Mouse (Mus musculus): ENCODE results near the gene Oscp1. TPM values are rescaled to one million over a fixed set of nuclear protein-coding genes. Genes with fewer than 3 reads are reported as not detected.

Gene Oscp1
- total RNA-seq, 2 experiments from 2014 or later, result 42.1 to 48.0 TPM

DNA sequence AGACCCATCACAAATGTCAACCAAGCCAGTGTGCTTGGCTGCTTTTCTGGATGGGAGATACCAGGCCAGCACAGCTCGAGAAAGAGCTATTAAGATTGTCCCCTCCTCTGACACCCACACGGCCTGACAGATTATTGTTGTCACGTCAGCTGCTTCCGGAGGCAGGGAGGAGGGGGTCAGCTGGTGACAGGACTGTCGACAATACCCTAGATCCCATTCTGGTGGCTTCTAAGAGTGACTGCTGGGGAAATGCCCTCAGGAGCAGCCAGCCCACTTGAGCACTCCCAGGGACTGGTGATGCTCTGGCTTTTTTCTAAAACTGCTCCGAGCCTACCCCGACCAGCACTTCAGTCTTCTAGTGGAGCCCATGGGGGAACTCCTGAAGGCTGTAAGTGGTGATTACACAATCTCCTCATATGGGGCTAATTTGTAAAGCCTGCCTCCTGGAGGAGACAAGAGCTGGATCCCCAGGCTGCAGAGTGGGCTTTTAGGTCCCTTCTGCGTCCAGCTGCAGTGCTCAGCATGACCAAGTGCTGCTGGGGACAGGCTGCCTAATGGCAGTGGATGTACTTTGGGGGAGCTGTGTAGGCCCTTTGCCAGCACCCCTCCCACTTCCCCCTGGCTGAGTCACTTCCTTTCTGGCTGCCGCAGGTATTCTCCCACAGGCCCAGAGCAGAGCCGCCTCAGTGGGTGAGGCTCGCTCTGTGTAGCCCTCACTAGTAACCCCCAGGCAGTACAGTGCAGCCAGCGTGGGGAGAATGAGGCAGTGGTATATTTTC lies 52.2 kb downstream of the Oscp1 start:
- DNase-seq, result peak; percentile 80

DNA sequence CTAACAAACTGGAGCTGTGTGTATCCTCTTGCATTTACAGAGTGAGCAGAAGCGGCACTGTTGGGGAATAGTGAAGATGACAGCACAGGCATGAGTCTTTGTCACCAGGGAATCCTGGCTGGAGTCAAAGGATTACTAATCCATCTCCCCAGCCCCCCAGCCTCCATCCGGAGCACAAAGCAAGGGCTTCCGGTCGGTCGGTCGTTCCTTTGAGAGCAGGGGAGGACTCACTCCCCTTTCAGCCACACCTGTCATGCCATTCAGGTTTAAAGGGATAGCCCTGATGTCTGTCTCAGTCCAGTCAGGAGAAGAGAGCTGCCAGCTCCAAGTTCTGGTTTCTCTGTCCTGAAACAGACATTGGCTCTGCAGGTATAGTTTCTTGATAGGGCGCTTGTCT lies 52.8 kb downstream of the Oscp1 start:
- DNase-seq, result no peak

DNA sequence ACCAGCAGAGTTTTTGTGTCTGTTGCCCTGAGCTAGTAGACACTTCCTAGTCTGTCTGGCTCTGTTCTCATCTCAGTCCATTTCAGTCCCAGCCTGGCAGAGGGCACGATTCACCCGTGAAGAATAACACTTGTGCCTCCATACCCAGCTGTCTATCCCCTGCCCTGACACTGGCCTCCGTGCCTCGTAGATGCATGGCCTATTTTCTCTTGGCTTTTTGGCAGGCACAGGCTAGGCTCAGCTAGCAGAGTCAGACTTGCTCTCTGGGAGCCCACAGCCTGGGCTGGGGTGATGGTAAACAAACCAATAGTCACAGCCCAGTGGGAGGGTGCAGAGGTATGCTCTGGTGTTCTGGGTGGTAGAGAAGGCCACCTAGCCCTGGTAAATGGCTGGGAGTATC lies 54.9 kb downstream of the Oscp1 start:
- DNase-seq, result no peak

DNA sequence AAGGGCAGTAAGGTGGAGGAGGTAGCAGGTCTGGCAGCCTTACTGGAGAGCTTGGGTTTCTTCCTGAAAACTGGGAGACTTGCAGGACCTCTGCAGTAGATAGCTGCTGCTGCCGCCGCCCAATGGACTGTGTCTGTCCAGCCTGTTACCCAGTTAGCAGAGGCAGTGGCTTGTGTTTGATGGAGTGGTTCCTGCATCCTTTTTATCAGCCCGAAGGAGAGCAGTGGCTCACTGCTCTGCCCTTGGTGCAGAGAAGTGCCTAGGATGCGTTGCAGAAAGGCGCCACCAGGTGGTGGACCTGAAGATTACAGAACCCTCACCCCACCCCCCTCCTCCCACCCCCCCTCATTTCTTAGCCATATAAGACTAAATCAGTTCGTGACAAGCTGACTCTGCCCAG lies 55.6 kb downstream of the Oscp1 start:
- DNase-seq, result no peak

DNA sequence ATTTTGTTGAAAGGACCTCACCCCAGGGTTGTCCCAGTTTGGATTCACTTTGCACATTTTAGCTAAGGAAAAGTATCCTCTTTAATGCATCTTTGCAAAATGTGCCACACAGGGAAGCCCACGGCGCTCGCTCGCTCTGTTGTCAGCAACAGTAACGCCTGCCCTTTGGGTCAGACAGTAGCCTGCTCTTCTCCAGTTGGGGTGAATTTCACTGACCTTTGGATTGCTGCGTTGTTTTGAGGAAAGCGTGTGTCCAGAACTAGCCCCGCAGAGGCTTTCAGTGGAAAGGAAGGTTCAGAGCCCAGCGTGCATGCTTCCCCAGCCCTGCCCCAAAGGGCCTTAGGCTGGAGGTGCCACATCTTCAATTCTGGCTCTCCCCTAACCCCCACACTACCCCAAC lies 57.0 kb downstream of the Oscp1 start:
- no peak for DNase-seq

DNA sequence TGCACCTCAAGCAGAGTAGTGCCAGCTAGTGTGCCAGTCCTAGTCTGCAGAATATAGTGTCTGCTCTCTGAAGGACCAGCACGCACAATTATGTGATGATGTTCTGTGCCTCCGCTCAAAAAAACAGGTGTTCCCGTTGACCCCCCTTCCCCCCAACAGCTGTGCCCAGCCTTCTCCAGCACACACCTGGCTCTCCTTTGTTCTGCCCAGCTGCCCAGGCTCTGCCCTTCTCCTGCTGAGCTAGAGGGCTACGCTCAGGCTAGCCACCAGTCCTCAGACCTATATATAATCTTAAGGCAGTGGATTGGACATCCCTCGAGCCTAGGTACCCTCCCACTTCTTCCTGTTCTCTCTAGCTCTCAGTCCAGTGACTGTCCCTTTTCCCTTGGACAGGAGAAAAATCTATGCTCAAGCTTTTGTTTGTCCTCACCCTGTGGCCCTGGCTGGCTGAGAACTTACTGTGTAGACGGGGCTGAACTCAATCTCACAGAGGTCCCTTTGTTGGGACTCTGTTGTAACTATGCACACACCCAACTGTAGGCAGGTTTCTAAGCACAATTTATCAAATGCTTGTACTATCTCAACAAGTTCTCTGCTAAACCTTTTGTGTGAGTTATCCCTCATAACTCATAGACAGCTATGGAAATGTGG lies 57.6 kb downstream of the Oscp1 start:
- DNase-seq, result no peak

DNA sequence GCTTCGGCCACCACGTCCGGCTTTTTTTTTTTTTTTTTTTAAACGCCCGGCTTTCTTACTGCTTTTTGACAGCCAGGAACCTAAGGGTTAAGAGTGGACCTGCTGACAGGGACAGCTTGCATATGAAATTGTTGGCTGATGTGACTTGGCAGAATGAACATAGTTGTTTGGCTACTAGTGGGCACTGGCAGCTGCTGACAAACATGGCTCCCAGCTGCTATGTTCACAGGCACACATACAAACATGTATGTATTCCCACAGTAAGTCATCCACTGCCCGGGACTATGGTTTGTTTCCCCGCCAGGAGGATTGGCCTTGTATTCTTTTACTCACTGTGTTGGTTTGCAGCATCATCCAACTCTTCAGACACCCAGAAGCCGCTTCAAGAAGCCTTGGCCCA lies 58.8 kb downstream of the Oscp1 start:
- DNase-seq, result no peak

DNA sequence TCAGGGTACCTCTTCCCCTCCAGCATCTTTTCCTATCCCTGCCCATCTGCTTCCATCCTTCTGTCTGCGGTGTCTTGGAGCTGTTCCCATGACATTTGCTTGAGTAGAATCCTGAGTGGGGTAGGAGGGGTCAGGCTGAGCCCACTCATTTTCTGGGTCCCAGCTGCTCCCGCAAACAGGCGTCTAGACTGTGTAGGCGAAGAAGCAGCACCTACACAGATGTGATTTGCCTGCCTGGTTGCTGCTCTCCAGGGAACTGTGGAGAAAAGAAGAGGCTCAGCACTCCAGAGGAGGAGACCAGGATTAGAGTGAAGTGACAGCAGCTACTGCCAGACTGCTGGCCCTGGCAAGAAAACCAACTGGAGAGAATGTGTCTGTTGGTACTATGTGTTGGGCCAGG lies 60.3 kb downstream of the Oscp1 start:
- DNase-seq, result peak; percentile 64 to 71

DNA sequence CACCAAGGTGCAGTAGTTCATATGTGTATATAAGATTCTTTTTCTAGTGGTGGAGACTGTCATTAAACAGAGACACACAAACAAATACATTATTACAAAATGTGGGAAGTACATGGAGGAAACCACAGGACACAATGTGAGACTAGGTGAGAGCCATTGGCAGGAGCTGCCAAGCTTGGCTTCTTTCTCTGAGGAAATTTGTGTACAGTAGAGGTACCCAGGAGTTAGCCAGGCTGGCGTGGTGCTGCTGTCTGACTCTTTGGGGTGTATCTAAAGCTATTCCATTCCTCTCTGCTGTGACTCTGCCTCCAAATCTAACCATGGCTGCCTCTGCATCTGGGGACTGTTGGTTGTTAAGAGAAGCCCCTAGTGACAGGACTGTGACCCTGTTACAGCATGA lies 60.7 kb downstream of the Oscp1 start:
- DNase-seq, result no peak

DNA sequence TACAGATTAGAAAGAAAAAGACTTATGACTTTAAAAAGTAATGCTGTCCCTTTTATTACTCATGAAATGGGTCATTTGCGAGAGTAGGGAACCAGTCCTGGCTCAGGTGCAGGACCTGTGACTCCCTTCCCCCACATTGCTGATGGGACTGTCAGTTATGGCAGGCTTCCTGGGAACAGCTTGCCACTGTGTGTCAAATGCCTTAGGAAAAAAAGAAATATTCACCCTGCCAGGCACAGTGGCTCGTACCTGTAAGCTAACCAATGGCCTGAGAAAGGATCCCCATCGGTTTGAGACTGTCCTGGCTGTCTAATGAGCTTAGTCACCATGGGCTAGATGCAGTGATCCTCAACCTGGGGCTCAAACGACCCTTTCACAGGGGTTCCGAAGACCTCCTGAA lies 61.7 kb downstream of the Oscp1 start:
- DNase-seq, result no peak

DNA sequence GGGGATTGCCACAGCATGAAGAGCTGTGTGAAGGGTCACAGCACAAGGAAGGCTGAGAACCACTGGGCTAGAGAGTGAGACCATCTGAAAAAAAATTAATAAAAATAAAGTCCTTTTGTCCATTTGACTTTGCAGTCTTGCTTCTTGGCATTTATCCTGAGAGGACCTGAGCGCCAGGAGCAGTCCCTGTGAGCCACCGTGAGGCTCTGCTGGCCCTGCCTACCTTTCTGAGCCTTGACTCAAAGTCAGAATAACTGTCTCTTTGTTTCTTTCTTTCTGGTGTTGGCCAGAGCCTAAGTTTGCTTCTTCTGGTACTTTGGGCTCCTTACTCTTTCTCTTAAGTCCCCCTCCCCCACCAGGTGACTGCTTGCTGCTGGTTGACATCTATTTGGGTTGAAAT lies 62.1 kb downstream of the Oscp1 start:
- DNase-seq, result no peak

DNA sequence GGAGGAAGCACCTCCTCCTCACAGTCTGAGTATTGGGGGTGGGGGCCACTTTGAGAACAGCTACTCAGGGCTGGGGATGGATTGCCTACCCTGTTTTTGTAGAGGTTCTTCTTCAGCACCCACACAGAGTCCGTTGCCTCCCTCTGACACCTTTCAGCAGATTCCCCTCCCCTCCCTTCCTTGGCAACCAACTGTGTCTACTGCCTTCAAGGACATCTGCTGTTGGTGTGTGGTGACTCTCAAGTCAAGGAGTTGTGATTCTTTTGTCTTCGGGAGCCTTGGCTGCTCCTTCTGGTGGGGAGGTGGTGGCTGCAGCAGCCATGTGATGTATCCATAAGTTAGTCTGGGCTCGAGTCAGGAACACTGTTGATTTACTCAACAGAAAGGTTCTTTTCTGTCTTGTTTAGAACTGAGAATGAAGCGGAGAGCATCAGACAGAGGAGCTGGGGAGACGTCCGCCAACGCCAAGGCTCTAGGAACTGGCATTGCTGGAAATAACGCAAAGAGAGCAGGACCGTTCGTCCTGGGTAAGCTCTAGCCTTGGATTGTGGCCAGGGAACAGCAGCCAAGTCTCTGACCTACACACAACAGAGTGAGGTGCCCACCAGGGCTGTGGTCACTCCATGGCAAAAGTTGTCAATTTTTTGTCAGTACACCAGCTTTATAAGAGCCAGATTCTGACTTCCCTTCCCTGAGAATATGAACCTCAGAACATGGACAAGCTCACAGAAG lies 65.1 kb downstream of the Oscp1 start:
- no peak for DNase-seq

DNA sequence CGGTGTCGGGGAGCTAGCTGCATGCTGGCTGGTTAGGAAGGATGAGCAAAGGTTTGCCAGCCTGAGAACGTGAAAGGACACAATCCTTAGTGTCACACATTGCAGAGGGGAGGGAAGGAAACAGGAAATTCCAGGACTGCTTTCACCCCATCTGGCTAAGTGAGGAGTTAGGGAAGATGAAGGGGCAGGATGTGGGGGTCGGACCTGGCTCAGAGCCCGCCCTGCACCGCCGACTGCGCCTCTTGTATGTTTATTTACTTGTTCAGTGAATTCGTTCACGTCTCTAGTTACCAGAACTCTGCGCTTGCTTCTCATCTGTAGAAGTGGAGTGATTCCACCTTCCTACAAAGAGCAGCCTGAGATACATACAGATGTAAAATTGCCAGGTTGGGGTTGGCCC lies 72.1 kb downstream of the Oscp1 start:
- DNase-seq, result no peak

DNA sequence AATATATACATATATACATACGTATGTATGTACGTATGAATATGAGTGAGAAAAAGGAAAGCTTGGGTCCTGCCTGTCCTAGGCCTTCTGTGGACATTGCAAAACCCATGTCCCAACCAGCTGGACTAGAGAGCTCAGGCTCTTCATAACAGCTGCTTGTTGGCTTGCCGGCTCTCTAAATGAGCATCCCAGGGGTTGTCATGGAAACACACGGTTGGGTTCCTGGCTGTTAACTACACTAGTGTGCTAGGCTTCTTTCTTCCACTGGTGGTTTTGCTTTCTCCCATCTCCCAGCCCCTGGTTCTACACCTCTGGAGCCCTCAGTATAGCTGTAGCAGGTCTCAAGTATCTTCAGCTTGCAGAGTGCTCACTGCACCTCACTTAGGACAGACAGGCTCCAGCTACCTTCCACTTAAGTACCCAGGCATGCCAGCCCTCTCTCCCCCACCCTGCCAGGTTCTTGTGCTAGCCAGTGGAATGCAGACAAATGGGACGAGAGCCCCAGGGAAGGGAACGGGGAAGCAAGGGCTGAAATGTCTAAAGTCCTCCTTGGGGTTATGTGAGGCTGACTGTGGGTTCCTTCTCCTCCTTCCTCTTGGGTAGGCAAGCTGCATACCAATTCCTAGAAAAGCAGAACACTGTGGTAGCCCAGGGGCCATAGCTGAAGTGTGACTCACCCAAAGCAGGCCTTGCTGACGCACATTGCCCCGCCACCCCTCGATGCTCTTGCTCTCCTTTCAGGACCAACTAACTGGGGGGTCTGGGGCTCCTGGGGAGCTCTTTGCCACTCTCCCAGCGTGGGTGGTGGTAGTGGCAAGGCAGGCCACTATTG lies 73.1 kb downstream of the Oscp1 start:
- DNase-seq, result peak; percentile 34 to 51

DNA sequence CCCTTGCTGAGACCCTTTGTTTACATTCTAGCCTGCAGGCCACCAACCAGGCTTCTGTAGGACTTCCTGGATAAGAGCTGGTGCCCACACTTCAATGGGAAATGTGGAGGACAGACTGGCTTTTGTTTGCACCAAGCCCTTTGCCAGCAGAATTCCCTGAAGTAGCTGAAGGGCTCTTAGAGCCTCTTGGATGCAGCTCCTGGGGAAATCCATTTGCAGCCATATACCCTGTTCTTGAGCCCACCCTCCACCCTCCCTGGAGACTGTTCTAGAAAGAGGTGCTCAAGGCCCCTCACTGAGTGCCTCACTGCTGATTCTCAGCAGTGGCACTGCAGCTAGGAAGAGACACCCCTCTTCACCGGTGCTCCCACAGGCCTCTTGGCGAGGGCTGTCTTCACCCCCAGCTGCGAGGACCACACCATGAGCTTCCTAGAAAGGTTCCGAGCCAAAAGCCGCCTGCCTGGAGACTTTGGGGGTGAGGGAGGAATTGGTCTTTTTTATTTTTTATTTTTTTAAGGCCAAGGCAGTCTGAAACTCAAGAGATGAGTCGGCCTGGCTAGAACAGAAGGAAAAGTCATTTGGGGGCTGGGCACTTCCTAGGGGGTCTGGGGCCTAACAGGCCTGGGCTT lies 74.4 kb downstream of the Oscp1 start:
- DNase-seq, result no peak

DNA sequence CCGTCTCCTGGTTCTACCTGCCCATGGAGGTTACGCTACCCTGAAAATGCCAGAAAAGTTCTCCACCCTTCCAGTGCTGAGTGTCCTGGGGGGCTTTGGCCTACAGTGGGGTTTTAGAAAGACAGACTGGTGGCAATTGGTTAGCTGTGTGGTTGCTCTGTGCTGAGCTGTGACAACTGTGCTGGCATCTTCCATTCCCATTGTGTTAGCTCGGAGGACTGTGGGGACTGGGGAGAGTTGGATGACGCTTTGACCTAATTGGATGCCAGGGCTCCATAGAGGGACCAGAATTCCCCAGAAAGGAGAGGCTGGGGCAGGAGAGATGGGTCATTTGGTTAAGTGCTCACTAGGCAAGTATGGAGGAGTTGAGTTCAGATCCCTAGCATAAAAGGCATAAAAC lies 75.9 kb downstream of the Oscp1 start:
- no peak for DNase-seq

DNA sequence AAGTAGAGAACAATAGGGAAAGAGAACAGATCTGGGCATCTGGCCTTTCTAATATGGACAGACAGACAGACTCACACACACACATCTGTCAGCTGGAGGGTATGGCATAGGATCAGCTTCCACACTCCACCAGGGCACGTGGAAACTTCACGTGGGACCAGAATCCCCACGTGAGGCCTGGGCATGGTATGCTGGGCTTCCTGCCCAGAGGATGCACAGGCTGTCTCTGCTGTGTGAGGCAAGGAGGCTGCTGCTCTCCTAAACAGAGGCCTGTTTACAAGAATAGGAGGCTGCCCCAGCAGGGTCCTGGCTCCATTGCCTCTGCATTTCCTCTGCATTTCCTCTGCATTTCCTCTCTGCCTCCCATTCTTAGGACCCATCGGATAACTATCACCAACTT lies 76.3 kb downstream of the Oscp1 start:
- DNase-seq, result no peak

DNA sequence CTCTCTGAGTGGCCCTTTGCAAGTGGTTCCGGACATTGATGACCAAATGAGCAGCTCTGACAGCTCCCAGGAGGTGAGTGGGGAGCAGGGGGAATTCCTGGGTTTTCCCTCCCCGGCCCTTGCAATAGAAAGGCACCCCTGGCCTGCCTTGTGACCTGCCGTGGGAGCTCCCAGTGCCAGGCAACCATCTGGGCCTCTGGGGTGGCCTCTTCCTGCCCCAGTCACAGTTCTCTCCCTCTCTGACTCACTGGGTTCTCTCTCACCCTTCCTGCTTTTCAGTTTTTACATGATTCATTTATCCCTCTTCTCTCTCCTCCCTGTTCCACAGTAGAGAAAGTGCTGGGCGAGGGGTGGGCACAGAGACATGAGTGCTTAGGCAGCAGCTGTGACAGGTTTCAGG lies 79.4 kb downstream of the Oscp1 start:
- no peak for DNase-seq

DNA sequence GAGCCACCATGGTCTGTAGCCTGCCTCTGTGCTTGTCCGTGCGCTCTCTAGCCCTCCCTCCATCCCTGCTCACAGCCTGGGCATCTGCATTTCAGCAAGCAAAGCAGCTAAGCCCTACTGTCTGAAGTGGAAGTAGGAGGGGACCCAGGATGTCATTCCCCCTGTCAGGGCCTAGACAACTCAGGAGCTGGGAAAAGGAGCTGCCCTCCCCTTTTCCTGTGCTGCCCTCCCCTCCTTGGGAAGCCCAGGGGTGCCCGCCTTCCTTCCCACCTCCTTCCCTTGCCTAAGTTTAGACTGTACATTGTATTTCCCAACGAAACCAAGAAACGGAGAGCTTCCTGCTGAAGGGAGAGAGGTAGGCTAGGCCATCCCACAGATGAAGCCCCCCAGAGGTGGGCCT lies 82.7 kb downstream of the Oscp1 start:
- DNase-seq, result no peak
